ENCODE assay signal across 13 mouse cellular contexts in genomic region chr5:131677518-131677917, GRCm38 (mm10).
A peak's percentile ranks its signal among the peaks of the same experiment; 100 is the strongest.
DNase-seq lines count a peak whose midpoint lies in the region; ATAC-seq lines count a peak whose summit lies in the region.
"Had no signal": no experiment of that assay in that cellular context is flagged by ENCODE, and none has a peak within 500 bp of the region (broad histone marks: within the 10 kb centered on the region; RNA-seq: fewer than 3 reads in every experiment).

No protein-coding gene starts in this region.

- H3K27ac ChIP-seq in heart, embryonic 12.5 days (ENCODE audit: poor library complexity, severe bottlenecking): no peak overlapping the region
- H3K27ac ChIP-seq: heart, embryonic 15.5 days; liver, embryonic 14.5 days; macrophage had no signal

- no peak overlapping the region for H3K4me3 ChIP-seq in heart, embryonic 12.5 days
- H3K4me3 ChIP-seq: heart, embryonic 15.5 days had no signal

- 81% methylated on average over 5 of the region's 5 CpGs for WGBS in heart, embryonic 12.5 days

- H3K4me2 ChIP-seq in heart, embryonic 12.5 days: no peak overlapping the region
- H3K4me2 ChIP-seq: heart, embryonic 15.5 days had no signal

- H3K4me1 ChIP-seq in heart, embryonic 12.5 days (replicated peaks): no peaks in the 10 kb centered on the region
- H3K4me1 ChIP-seq: heart, embryonic 15.5 days had no signal

- H3K9me3 ChIP-seq in heart, embryonic 12.5 days (replicated peaks): no peaks in the 10 kb centered on the region
- H3K9me3 ChIP-seq: heart, embryonic 15.5 days had no signal

- DNase-seq in cerebellum, adult 8-10 months: peak; percentile 10
- DNase-seq in cerebellum, adult 11 months: no peak
- DNase-seq in cerebellum, adult 9-11 months: peak; percentile 37
- peak; percentile 58 to 85 for DNase-seq in layer of hippocampus, postnatal 14 days (ENCODE audit: low spot score in 2 of 2)
- peak; percentile 68 for DNase-seq in right cerebral cortex, adult 18-20 months
- no peak for DNase-seq in testis, postnatal 10 days (ENCODE audit: low spot score)
- DNase-seq in T-cell, adult 2 months (ENCODE audit: low spot score): no peak
- DNase-seq: kidney, postnatal 25 days had no signal

- no peak for ATAC-seq in heart, embryonic 12.5 days (ENCODE audit: insufficient number of reproducible peaks, low FRiP score)
- ATAC-seq: inflammation-experienced regulatory T-cells, adult 6 months had no signal

- H3K9ac ChIP-seq in heart, embryonic 12.5 days: no peak overlapping the region
- H3K9ac ChIP-seq: heart, embryonic 15.5 days; liver, embryonic 14.5 days had no signal

- no peaks in the 10 kb centered on the region for H3K27me3 ChIP-seq in heart, embryonic 12.5 days (replicated peaks)
- H3K27me3 ChIP-seq: heart, embryonic 15.5 days had no signal

- no peaks in the 10 kb centered on the region for H3K36me3 ChIP-seq in heart, embryonic 12.5 days
- H3K36me3 ChIP-seq: heart, embryonic 15.5 days had no signal

Comparison
In these comparisons a context has a peak if more than half of its experiments do, and no peak if none do; other contexts are left out.
1. DNase-seq: peak in cerebellum, adult 8-10 months (single experiment), cerebellum, adult 9-11 months (single experiment), layer of hippocampus, postnatal 14 days (2 of 2) and right cerebral cortex, adult 18-20 months (single experiment); none in cerebellum, adult 11 months (single experiment), testis, postnatal 10 days (single experiment) and T-cell, adult 2 months (single experiment).